10 mouse cellular contexts compared by ENCODE assay signal in the genomic region with DNA sequence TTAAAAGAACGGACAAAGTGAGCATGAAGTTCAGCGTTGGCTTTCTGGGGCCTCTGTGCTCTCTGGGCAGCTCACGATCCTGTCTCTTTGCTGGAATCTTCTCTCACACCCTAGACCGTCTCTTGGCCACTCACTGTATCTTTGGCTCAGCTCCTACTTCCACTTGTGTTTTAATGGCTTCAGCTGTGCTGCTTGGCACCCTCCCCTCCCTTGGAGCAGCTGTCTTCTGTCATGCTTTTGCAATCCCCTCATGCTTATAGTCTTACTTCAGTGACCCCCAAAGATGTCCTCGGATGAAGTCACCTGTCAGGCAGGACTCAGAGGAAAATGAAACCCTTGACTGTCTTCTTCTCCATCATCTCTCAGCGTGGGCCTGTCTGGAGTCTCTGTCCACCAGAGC.
DNase-seq lines count a peak whose midpoint lies in the region; ATAC-seq and TF ChIP-seq lines count a peak whose summit lies in the region.
"Had no signal": no experiment of that assay in that cellular context is flagged by ENCODE, and none has a peak within 500 bp of the region (broad histone marks: within the 10 kb centered on the region; RNA-seq: fewer than 3 reads in every experiment).

No protein-coding gene starts in this region.

- no peak overlapping the region for H3K9ac ChIP-seq in kidney, embryonic 14.5 days (ENCODE audit: low read depth, low read length)

- H3K27ac ChIP-seq in kidney, embryonic 14.5 days (ENCODE audit: low read depth, low read length) = no peak overlapping the region
- peak overlapping the region; percentile 69 for H3K27ac ChIP-seq in gastrocnemius, adult 2 months
- H3K27ac ChIP-seq: layer of hippocampus, adult 2 months had no signal

- H3K4me2 ChIP-seq in kidney, embryonic 14.5 days (replicated peaks; ENCODE audit: low read depth, low read length) = no peak overlapping the region

- H3K9me3 ChIP-seq in kidney, embryonic 14.5 days (ENCODE audit: control insufficient read depth, low read length) = no peaks in the 10 kb centered on the region

- no peak overlapping the region for H3K4me3 ChIP-seq in kidney, embryonic 14.5 days (ENCODE audit: low read length)
- no peak overlapping the region for H3K4me3 ChIP-seq in gastrocnemius, adult 2 months
- H3K4me3 ChIP-seq: layer of hippocampus, adult 2 months had no signal

- no peaks in the 10 kb centered on the region for H3K27me3 ChIP-seq in kidney, embryonic 14.5 days (ENCODE audit: control insufficient read depth, insufficient read depth, low read length)

- ATAC-seq in kidney, embryonic 14.5 days (ENCODE audit: low FRiP score, low TSS enrichment) = no peak

- no peak for TF ChIP-seq CTCF in brain, embryonic 14.5 days (IDR thresholded peaks at IDR 0.05; ENCODE audit: borderline replicate concordance, extremely low read depth, insufficient read depth, insufficient read length)
- no peak for TF ChIP-seq CTCF in gastrocnemius, adult 2 months (IDR thresholded peaks at IDR 0.05)

- DNase-seq in kidney, adult 11 months = peak; percentile 34
- DNase-seq in brain, embryonic 14.5 days (ENCODE audit: low read depth) = peak; percentile 25
- peak; percentile 79 for DNase-seq in gastrocnemius, adult 2 months
- peak; percentile 56 to 67 for DNase-seq in kidney, postnatal 4 days
- no peak for DNase-seq in spleen, postnatal 14 days (ENCODE audit: low spot score in 2 of 2)
- no peak for DNase-seq in thymus, postnatal 10 days (ENCODE audit: low spot score in 2 of 2)
- DNase-seq: cerebellum, postnatal 25 days; thymus, adult 2 months had no signal

- TF ChIP-seq POLR2A in brain, embryonic 14.5 days (IDR thresholded peaks at IDR 0.05; ENCODE audit: borderline replicate concordance, extremely low read depth, insufficient read depth, insufficient read length, poor library complexity, severe bottlenecking) = no peak

- WGBS in kidney, embryonic 14.5 days = 75% methylated on average over 6 of the region's 6 CpGs

- peaks cover 14% of the 10 kb centered on the region; the same call in 1 of the 2 replicates for H3K4me1 ChIP-seq in kidney, embryonic 14.5 days (ENCODE audit: control insufficient read depth, insufficient read depth, low read length)

- no peaks in the 10 kb centered on the region for H3K36me3 ChIP-seq in kidney, embryonic 14.5 days (ENCODE audit: control insufficient read depth, insufficient read depth, low read length)

- intact Hi-C loops in gastrocnemius, adult 2 months (cut with DNase I) = no loop called here

Comparison
In these comparisons a context has a peak if more than half of its experiments do, and no peak if none do; other contexts are left out.
1. DNase-seq: peak in kidney, adult 11 months (single experiment), brain, embryonic 14.5 days (single experiment), gastrocnemius, adult 2 months (single experiment) and kidney, postnatal 4 days (2 of 2); none in spleen, postnatal 14 days (0 of 2) and thymus, postnatal 10 days (0 of 2).